Mouse (Mus musculus) erythroblast, adult 5-6 weeks (primary cell): Measurements from ENCODE around the gene Slc1a2. TPM values are rescaled to one million over a fixed set of nuclear protein-coding genes. Genes with fewer than 3 reads are reported as not detected.

Experiments
- ATAC-seq: replicated peaks from 2 replicates; pipeline ENCODE4 v1.8.0; 2016; ENCODE audit warnings: moderate number of reproducible peaks, mild to moderate bottlenecking, moderate TSS enrichment, inconsistent platforms; ENCODE audit not compliant: poor library complexity, low FRiP score, severe bottlenecking
- total RNA-seq, 2 experiments: library from RNA; stranded (forward) in 1 of 2; stranded (reverse) in 1 of 2; fragments of 150-400 nt in 1 of 2; fragments of 200-764, 138-1000 nt in 1 of 2; gene quantifications; 2 replicates each; pipeline versions ENCODE4 v1.2.3 to v1.2.4; 2015 to 2017; ENCODE audit warnings: low replicate concordance in 2 of 2

Slc1a2 gene
- total RNA-seq (2015; ENCODE audit: low replicate concordance) (not detected in 2 replicates), total RNA-seq (2017; ENCODE audit: low replicate concordance) (not detected in 2 replicates)

DNA sequence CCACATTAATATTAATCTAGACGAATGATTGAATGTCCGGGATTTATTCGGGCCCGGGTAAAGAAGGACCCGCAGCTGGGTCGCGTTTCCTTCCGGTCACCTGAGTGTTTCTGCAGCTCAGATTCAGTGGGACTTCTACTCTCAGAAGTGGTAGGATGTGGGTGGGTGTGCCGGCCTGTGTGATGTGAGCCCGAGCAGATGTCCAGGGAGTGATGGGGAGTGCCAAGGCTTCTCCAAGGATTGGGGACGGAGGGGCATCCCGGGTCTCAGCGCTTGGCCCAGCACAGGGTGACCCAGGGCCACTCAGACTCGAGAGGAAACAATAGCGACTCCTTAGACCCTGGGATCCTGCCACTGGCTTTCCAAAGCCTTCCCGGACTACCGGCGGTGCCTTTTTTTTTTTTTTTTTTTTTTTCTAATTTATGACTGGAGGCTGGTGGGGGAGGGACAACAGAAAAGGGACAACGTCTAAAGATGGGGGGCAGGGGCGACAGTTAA, at the start of gene Slc1a2:
Slc1a2 (plus strand) TSS at position 497 of the 498 bp plus-strand sequence.
- ATAC-seq = no peak

DNA sequence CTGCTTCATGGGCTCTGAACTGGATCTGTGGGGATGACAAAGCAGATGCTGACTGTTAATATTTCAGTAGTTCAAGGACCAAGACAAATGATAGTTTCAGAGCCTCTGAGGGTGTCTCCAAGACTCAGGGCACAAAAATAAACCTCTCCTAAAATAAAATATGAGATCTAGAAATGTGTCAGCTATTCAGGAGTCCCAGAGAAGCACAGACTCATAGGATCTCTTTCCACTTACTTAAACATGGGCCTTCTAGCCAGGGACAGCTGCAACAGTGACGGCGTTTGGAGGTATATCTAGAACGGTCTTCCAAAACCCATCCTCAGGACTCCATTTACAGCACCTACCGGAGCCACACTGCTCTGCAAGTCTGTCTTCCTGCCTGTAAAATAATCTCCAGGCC, 48.0 kb upstream of the Slc1a2 start:
- no peak for ATAC-seq

DNA sequence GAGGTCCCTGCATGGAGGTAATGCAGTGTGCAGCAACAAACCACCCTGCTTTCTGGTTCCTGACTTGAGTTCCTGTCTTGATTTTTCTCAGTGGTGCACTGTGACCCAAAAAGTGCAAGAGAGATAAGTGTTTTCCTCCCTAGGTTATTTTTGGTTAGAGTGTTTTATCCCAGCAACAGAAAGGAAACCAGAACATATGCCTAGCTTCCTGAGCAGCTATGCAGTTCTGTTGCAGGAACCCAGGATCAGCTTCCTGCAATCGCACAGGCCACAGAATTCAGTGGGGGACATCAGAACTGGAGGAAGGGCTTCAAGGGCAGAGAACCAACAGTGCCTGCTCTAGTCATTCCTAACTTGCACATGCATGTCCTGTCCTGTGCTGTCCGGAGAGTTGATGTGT, 41.8 kb upstream of the Slc1a2 start:
- ATAC-seq = no peak

DNA sequence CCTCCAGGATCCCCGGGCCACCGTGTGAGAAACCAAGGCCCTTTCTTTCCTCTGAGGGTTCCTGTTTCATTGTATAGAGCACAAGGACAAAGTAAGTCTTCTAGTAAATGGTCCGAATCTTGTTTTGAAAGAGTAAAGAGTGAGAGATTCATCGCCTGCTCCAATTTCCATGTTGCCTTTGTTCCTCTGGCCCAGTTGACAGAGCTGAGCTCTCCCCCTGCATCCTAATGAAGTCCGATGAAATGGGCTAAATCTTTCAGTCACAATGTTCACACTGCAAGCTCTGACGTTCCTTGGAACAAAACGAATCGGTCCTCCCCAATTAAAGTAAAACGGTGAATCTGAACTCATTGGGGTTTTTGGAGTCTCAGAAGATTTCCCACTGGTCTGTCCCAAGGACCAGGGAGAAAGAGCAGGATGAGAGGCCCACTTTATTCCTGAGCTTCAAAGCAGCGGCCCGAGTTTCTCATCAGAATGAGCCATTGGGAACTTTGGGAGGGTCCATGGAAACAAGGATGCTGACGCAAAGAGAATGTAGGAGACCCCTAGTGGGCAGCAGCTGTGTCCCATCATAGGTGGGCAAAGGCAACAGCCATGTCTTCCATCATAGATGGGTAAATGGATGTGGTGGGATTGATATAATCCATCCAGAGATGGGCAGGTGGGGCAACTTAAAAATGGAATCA, 37.6 kb upstream of the Slc1a2 start:
- ATAC-seq = no peak

DNA sequence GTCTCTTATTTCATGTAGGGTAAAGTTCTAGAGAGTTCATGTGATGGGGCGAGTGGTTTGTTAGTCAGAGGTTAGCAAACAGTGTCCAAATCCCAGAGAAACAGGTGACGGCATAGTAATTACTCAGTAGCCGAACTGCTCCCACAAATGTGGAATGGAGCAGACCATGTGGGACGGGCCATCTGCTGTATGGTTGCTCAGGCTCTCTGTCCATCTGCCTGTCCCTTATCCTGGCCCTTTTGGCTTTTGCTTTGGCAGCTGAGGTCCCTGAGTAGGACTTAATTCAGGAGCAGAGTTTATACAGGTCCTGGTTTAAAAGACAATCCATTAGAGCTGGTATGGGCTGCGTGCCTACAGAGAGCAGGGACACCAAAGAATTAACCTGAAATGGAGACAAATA, 36.3 kb upstream of the Slc1a2 start:
- ATAC-seq = no peak

DNA sequence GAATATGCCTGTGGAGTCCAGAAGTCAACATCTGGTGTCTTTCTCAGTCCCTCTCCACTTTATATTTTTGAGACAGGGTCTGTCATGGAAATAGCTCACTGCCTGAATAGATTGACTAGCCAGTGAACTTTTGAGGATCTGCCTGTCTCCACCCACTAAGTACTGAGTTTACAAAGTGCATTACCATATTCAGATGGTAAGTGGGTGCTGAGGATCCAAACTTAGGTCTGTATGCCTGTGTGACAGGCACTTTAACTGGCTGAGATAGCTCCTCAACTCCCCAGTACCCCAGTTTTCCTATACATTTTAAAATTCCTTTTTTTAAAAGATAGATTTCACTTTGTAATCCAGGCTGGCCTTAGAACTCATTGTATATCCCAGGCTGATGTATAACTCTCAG, 35.5 kb upstream of the Slc1a2 start:
- ATAC-seq = no peak

DNA sequence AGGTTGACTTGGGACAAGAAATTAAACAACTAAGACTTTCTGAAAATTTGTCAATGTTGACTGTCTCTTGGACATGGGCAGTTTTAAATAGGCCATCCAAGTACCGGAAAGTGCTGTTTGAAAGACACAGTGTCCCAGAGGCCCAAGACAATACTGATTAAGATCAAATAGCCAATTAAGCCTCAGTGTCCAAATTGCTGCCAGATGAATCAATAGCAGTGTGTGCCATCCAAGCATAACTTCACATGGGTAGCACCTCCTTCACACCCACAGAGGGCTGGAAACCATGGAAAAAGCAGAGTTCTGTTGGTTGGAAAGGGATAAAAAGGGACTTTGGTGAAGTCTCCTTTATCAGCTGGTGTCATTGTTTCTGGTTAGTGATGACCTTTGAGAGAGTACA, 33.9 kb upstream of the Slc1a2 start:
- ATAC-seq = no peak

DNA sequence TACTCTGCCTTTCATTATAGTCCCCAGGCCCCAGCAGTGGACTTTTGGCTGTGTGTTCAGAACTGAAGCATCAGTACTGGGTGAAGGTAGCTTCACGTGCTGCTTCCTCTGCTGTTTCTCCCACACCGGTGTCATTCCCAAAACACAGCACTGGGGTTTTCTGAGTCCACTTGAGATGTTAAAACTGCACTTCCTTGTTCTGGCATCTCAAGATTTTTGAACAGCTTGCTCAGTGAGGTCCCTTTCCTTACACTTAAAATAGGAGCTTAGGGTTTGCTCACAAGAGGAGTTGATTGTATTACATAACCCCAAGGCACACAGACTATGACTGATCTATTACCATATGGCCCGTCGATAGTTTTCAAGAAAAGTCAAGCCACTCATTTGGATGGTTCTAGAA, 26.1 kb upstream of the Slc1a2 start:
- ATAC-seq = no peak

DNA sequence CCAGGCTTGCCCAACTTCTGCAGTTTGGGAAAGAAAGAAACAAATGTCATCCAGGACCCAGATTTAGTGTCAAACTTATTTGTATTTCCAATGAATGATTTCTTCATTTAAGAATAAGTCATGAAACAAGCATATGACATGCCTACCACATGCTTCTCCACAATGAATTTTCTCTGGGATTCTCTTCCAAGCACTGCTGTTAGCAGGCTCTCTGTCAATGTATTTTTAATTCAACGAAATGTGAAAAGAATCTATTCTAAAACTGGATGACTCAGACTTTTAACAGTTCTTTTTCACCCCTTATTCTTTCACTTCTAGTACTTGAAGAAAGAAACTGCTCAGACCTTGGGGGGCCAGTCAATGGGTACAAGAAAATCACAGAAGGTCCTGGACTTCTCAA, 24.4 kb upstream of the Slc1a2 start:
- no peak for ATAC-seq

DNA sequence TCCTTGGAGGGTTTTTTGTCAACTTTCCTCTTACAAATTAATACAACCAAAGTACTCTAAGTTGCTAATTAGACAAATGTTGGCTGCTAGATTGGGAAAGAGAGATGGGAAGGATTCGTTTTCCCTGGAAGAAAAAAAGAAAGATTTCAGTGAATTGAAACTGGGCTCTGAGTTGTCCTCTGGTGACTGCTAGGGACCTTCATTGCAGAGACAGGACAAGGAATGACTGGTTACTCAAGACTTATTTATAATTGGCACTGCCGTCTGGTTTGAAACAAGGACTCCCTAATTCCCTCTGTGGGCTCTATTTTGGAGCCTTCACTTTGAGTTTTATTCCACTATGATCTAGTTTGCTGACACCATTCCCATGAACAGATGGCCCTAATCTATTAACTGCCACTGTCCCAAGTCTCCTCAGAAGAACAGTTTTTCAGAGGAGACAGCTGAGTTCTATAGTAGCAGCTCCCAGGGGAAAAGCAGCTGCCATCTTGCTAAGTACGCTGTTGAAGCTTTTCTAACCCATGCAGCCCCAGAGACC, 22.9 kb upstream of the Slc1a2 start:
- ATAC-seq = no peak

DNA sequence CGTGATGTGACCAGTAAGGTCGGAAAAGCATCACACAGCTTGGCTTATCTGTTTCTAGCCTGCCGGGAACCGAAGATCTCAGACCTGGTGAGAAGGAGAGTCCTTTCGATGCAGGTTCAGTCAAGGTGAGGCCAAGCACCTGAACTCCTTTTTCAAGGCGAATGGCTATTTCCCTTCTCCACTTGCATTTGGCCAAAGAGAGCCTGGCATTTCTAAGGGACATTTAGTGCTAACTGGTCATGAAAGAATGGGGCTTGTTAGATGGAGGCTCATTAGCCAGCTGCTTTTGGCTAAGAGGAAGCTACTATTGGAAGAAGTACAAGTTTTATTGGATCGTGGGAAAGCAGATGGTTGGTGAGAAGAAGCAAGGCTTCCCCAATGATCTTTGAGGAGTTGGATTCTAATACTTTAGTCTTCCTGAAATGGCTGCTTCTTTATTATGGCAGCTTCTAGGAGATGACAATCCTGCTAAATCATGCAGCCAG, 22.3 kb upstream of the Slc1a2 start:
- no peak for ATAC-seq

DNA sequence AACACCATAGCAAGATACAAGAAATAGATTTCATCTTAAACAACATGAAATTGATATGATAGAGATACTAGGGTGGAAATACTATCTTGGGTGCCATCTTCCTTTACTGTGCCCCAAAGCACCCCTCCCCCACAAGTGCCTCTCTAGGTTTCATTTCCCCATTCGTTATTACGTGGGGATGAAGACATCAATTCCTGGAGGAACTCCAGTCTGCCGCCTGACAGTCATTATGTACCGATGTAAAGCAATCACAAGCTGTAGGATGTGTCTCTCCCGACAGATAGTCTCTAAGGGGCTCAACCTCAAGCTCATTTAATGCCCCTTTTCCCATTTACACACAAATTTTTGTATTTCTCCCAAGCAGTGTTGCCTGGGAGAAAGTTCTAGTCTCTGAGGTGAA, 20.3 kb upstream of the Slc1a2 start:
- no peak for ATAC-seq

DNA sequence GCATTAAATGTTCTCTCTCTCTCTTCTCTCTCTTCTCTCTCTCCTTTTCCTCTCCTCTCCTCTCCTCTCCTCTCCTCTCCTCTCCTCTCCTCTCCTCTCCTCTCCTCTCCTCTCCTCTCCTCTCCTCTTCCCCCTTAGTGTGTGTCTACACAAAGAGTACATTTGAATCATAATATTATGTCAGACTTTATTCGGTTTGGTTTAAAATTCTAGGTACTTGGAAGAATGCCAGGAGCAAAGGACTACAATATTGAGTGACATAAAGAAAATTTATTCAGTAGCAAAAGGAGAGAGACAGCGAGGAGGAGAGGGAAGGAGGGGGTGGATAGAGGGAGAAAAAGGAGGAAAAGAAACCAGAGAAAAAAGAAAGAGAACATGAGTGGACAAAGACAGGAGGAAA, 19.8 kb upstream of the Slc1a2 start:
- no peak for ATAC-seq

DNA sequence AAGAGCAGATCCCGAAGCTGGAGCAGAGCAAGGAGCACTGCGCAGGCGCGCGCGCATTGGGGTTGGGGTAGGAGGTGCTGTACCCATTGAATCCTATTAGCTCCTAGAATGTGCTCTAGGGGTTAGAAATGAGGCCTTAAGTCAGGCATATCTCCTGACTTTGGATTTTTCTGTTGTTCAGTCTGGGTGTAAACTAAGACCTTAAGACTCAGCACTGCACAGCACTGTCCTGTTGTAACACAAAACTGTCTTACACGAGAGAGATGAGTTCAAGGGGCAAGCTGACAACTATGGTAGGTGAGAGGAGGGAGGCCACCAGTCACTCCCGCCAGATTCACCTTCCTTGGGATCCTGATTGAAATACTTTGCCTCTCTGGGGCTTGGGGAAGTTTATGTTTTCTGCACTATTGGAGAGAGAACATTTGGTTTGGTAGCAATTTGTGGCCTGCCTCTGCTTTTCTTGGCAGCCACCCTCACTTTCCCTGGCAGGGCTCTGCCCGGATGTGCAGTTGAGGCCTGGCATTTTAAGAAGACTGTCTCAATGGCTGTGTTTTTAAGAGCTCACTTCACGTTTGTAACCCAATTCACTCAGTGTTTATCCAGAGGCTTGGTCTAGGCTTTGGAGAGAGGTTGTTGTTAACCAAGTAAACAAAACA, 9.5 kb upstream of the Slc1a2 start:
- no peak for ATAC-seq

DNA sequence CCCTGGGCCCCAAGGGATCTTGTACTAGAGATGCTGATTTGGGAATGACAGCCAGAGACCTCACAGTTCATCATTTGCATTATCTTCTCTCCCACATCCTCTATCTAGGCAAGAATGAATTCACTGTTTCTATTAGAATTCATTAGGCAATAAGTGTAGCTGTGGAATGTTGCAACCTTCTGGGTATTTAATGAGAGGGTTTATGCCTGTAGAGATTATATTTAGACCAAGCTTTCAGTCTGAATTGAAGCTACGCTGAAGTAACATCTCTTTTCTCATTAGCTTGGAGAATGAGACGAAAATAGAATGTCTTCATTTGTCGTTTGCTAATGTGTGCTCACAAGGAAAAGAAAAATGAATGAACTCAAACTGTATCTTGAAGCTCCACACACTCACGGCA, 8.1 kb upstream of the Slc1a2 start:
- no peak for ATAC-seq

DNA sequence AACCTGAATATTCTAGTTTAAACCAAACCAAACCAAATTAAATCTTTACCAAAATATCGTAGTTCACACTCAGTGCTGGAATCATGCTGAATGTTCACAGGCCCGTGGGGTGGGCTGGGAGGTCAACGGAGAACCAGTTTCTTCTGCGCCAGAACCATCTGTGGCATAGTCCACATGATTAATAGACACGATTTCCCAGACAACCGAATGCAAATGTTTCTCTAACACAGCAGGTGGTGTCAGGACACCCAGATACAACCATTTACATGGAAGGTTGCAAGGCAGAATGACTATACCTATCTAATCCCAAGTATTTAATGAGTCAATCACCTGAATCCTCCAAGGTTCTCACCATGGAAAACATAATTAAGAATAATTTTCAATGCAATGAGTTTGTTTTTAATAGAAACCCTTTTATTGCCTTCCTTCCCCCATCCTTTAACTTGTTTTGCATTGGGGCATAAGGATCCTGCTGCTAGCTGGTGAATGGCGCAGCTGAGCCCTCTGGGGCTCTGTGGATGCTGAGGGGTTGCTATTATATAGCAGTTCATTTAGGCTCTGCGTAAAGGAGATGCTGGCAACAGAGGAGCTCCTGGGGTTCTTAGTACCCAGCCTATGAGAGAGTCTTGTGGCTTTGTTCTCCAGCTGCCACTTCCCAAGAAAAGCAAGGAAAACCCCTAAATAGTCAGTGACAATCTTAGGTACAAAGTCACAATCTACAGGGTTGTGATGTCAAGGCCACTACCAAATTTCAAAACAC, 2.3 kb upstream of the Slc1a2 start:
- no peak for ATAC-seq

DNA sequence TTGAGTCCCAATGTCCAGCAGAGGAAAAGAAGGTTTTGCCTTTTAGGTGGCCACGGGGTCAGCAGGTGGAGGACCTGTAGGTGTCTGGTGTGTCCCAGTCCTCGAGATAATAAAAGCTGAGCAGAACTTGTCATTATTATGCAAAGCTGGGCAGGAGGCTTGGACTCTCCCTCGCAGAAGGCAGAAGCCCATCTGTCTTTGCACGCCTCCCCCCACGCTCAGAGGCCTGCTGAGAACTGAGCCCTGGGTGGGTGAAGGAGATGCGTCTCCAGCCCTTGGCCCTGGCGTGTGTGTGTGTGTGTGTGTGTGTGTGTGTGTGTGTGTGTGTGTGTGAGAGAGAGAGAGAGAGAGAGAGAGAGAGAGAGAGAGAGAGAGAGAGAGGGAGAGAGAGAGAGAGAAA, 733 bp upstream of the Slc1a2 start:
- ATAC-seq = no peak

DNA sequence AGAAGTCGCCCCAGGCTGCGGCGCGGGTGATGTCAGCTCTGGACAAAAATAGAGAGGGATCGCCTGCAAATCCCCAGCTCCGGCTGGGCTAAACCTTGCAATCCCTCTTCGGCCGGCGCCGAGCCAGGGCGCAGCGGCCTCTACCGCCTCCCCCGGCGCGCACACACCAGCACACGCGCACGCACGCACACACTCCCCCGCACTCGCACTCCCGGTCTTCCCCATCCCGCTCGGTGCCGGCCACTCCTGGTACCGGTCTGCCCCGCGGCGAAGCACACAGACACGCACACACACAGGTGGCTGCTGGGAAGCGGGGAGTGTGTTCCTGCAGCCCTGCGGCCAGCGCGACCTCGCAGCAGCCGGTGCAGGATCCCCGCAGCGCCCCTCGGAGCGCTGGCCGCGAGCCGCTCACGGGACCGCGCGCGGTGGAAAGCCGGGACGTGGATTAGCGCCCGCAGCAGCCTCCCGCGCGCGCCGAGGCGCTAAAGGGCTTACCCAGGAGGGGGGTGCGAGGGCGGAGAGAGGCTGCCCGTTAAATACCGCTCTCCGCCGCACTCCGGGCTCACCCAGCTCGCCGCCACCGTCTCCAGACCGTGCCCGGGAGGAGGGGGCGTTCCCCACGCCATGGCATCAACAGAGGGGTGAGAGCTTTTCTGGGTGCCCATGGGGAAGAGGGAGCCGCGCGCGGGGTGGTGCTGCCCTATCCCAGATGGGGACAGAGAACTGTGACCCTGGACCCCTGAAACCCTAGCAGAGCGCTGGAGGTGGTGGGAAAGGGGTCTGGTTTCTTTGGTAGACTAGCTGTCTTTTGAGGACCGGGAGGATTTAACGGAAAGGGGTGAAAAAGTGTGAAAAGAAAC, 432 bp downstream of the Slc1a2 start:
- ATAC-seq = no peak

DNA sequence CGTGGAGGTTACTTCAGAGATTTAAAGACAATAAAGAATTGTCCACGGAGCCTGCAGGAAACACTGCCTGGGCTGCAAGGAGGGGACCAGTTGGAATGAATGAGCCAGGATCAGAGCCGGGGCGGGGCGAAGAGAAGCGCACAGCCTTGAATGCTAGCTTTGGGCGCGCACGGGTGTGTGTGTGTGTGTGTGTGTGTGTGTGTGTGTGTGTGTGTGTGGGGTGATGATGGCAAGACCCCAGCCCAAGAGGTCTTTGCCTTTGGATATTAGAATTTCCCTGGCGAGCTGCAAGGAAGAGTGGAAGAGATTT, 1.0 kb downstream of the Slc1a2 start:
- no peak for ATAC-seq

DNA sequence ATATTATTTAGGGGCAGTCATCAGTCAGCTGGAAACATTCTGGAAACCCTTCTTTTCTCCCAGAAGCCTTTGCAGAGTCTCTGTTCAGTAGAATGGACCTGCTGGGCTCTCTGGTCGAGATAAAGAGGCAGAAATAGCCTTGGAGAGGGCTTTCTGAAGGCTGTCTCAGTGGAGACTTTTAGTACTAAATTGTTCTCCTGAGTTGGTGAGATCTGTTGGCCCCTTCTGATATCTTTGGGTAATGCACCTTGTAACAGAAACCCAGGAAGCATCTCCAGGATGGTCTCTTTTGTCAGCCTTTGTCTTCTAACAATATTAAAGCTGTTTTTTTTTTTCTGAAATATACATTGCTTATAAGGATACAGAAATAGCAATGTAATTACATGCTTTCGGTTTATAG, 2.6 kb downstream of the Slc1a2 start:
- no peak for ATAC-seq
